Mouse (Mus musculus) liver (tissue): ENCODE results near the gene Saysd1.
"Not testable (repeated sequence)": the region's sequence is repeated elsewhere in the genome, so short reads cannot be mapped to it uniquely, and the experiment has no call there.

Experiments used
- DNase-seq: peaks from one replicate; pipeline ENCODE4 v3.0.0-alpha.2; 2020; ENCODE audit warnings: mixed read lengths

Gene Saysd1

DNA sequence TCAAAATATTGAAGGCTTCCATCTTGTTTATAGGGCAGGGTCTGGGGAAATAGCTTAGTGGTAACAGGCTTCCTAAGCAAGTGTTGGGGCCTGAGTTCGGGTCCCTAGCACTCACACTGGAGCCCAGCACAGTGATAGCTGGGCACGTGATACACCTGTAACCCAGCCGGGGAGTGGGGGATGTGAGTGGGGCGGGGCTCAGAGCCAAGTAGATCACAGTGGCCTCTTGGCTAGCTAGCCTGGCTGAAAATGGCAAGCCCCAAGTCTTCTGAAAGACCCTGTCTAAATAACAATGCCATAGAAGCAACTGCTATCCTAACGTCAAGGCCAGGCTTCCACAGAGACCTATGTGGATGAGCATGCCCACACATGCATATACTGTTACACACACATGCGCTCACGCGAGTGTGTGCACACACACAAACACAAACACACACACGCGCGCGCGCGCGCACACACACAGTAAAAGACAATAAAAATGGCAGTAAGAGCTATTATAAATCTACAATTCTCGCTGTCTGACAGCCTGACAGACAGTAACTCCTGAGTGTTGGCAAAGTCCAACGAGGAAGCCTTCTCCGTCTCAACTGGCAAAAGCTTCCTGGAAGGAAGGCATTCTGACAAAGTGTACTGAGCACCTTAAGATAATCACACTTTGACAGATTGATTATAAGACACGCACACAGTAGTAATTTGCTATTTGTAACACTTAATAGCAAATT is 106.2 kb downstream of the Saysd1 start:
- no peak for DNase-seq

- no peak for DNase-seq
Observed at GRCm38 (mm10) chr14:20029606-20030005, 108.7 kb downstream of the Saysd1 start.

GRCm38 (mm10) chr14:20027475-20027874 is 110.9 kb downstream of the Saysd1 start:
- DNase-seq = not testable (repeated sequence)
